Mouse (Mus musculus) ES-Bruce4 (cell line): ENCODE results near the gene Palmd.

ENCODE experiments used
- CTCF ChIP-seq: IDR thresholded peaks from one replicate; pipeline ENCODE4 v1.8.1; 2011; ENCODE audit warnings: low read depth, low read length
- EP300 ChIP-seq: IDR thresholded peaks from 2 replicates; pipeline ENCODE4 v1.6.1; 2011; ENCODE audit warnings: low read depth, low read length; ENCODE audit not compliant: insufficient read depth
- POLR2A ChIP-seq: IDR thresholded peaks from one replicate; pipeline ENCODE4 v1.8.1; 2011; ENCODE audit warnings: low read length; ENCODE audit not compliant: insufficient read depth

DNA sequence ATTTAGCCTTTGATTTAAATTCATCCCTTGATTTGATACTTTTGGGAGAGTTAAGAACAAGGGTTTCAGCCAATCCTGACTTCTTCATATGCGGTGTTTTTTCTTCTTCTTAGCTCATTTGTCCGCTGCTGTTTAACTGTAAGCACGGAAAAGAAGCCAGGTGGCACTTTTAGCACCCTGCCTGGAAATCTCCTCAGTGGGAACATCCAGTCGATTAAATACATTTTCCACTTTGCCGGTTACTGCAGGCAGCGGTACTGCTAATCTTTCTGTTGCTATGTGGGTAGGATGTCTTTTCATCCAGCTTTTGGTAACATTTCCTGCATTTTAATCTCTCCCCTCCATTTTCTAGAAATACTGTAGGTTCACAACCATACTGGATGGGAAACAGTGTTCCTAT is 38.6 kb upstream of the Palmd start:
- TF ChIP-seq CTCF (no peak), POLR2A (no peak), EP300 (no peak)
